ENCODE assay signal across 16 mouse cellular contexts in genomic region chr12:104824907-104825267, GRCm38 (mm10). TPM values are rescaled to one million over a fixed set of nuclear protein-coding genes. Genes with fewer than 3 reads are reported as not detected.
DNase-seq lines count a peak whose midpoint lies in the region; ATAC-seq and TF ChIP-seq lines count a peak whose summit lies in the region.
"Had no signal": no experiment of that assay in that cellular context is flagged by ENCODE, and none has a peak within 500 bp of the region (broad histone marks: within the 10 kb centered on the region; RNA-seq: fewer than 3 reads in every experiment).

No protein-coding gene starts in this region.

- ATAC-seq in common myeloid progenitor, adult 5-6 weeks (replicated peaks; ENCODE audit: low read depth, poor library complexity, severe bottlenecking), result peak; percentile 26; the same call in 1 of the 2 replicates
- peak; percentile 63 for ATAC-seq in liver, embryonic 14.5 days (ENCODE audit: insufficient read depth)
- no peak for ATAC-seq in forebrain, embryonic 16.5 days

- no peak for TF ChIP-seq POLR2A in heart, adult 2 months (IDR thresholded peaks at IDR 0.05; ENCODE audit: insufficient read depth, low read depth, low read length)
- no peak for TF ChIP-seq POLR2A in liver, adult 2 months (IDR thresholded peaks at IDR 0.05; ENCODE audit: extremely low read depth, insufficient read depth, low read length)

- H3K9me3 ChIP-seq in liver, embryonic 14.5 days (ENCODE audit: control insufficient read depth, low read length), result no peaks in the 10 kb centered on the region
- H3K9me3 ChIP-seq in forebrain, embryonic 16.5 days (ENCODE audit: control insufficient read depth, low read length), result no peaks in the 10 kb centered on the region
- H3K9me3 ChIP-seq: embryonic facial prominence, embryonic 10.5 days; forebrain, embryonic 10.5 days; hindbrain, embryonic 10.5 days; limb, embryonic 10.5 days; midbrain, embryonic 10.5 days had no signal

- peak overlapping the region; percentile 34; the same call in 1 of the 2 replicates for H3K27ac ChIP-seq in heart, adult 2 months
- 0 out of 2 replicates have a peak overlapping the region, but pooled peaks have one; percentile 1 for H3K27ac ChIP-seq in liver, adult 2 months (replicated peaks; ENCODE audit: insufficient read depth, low read depth, low read length)
- H3K27ac ChIP-seq in liver, embryonic 14.5 days, result peak overlapping the region; percentile 91
- no peak overlapping the region for H3K27ac ChIP-seq in forebrain, embryonic 16.5 days (ENCODE audit: low read length)
- H3K27ac ChIP-seq: embryonic facial prominence, embryonic 10.5 days; forebrain, embryonic 10.5 days; hindbrain, embryonic 10.5 days; limb, embryonic 10.5 days; midbrain, embryonic 10.5 days had no signal

- H3K9ac ChIP-seq in heart, adult 2 months (ENCODE audit: low read depth, low read length), result no peak overlapping the region
- no peak overlapping the region for H3K9ac ChIP-seq in liver, adult 2 months (ENCODE audit: low read depth, low read length)
- H3K9ac ChIP-seq in liver, embryonic 14.5 days (replicated peaks), result peak overlapping the region; percentile 2
- no peak overlapping the region; the same call in 1 of the 2 replicates for H3K9ac ChIP-seq in forebrain, embryonic 16.5 days (replicated peaks; ENCODE audit: low read depth, low read length)

- no peaks in the 10 kb centered on the region for H3K79me2 ChIP-seq in heart, adult 2 months (replicated peaks; ENCODE audit: control insufficient read depth, insufficient read depth, low read length)
- peaks cover 65% of the 10 kb centered on the region for H3K79me2 ChIP-seq in liver, adult 2 months (ENCODE audit: control insufficient read depth, insufficient read depth, low read length)

- peak overlapping the region; percentile 57 for H3K4me2 ChIP-seq in liver, embryonic 14.5 days (ENCODE audit: low read depth)
- no peak overlapping the region for H3K4me2 ChIP-seq in forebrain, embryonic 16.5 days (ENCODE audit: low read length)

- no peak for TF ChIP-seq CTCF in heart, adult 2 months (IDR thresholded peaks at IDR 0.05)
- TF ChIP-seq CTCF in liver, adult 2 months (IDR thresholded peaks at IDR 0.05; ENCODE audit: low read depth, low read length), result no peak
- no peak for TF ChIP-seq CTCF in liver, embryonic 14.5 days (IDR thresholded peaks at IDR 0.05; ENCODE audit: low read depth)

- WGBS in heart, adult 2 months, result 22% methylated on average over 6 of the region's 6 CpGs
- 18% methylated on average over 6 of the region's 6 CpGs for WGBS in liver, adult 2 months
- 16% methylated on average over 6 of the region's 6 CpGs for WGBS in liver, embryonic 14.5 days (ENCODE audit: insufficient replicate concordance)
- 13% methylated on average over 6 of the region's 6 CpGs for WGBS in forebrain, embryonic 16.5 days

- H3K36me3 ChIP-seq in heart, adult 2 months (ENCODE audit: control insufficient read depth, insufficient read depth, low read length), result no peaks in the 10 kb centered on the region
- no peaks in the 10 kb centered on the region for H3K36me3 ChIP-seq in liver, adult 2 months (ENCODE audit: control insufficient read depth, insufficient read depth, low read length)
- H3K36me3 ChIP-seq in liver, embryonic 14.5 days (replicated peaks; ENCODE audit: control insufficient read depth, insufficient read depth, low read depth), result no peaks in the 10 kb centered on the region
- H3K36me3 ChIP-seq in forebrain, embryonic 16.5 days (ENCODE audit: control insufficient read depth, insufficient read depth), result no peaks in the 10 kb centered on the region
- H3K36me3 ChIP-seq: embryonic facial prominence, embryonic 10.5 days; forebrain, embryonic 10.5 days; hindbrain, embryonic 10.5 days; limb, embryonic 10.5 days; midbrain, embryonic 10.5 days had no signal

- intact Hi-C loops in heart, adult 2 months (cut with DNase I), result no loop called here
- intact Hi-C loops in heart, postnatal 36 days (cut with DNase I), result loop anchor here (5.0 kb wide), 1 partner anchor 58 kb away; no protein-coding TSS in a partner anchor

- no peak overlapping the region for H3K4me3 ChIP-seq in heart, adult 2 months
- no peak overlapping the region for H3K4me3 ChIP-seq in liver, adult 2 months (ENCODE audit: insufficient read depth, low read depth, low read length)
- H3K4me3 ChIP-seq in liver, embryonic 14.5 days (ENCODE audit: insufficient read depth in 1 of 2, low read depth in 2 of 2, low read length in 2 of 2), result no peak overlapping the region
- no peak overlapping the region for H3K4me3 ChIP-seq in forebrain, embryonic 16.5 days (replicated peaks; ENCODE audit: low read length)
- H3K4me3 ChIP-seq: embryonic facial prominence, embryonic 10.5 days; forebrain, embryonic 10.5 days; hindbrain, embryonic 10.5 days; limb, embryonic 10.5 days; midbrain, embryonic 10.5 days; myocyte had no signal

- H3K27me3 ChIP-seq in heart, adult 2 months (ENCODE audit: control insufficient read depth, insufficient read depth, low read length), result no peaks in the 10 kb centered on the region
- no peaks in the 10 kb centered on the region for H3K27me3 ChIP-seq in liver, adult 2 months (ENCODE audit: control insufficient read depth, insufficient read depth, low read length)
- H3K27me3 ChIP-seq in liver, embryonic 14.5 days (ENCODE audit: control insufficient read depth, insufficient read depth, low read length), result no peaks in the 10 kb centered on the region
- peaks cover 2% of the 10 kb centered on the region; the same call in 1 of the 2 replicates for H3K27me3 ChIP-seq in forebrain, embryonic 16.5 days (replicated peaks; ENCODE audit: control insufficient read depth, insufficient read depth, low read length)

- no peak for DNase-seq in heart, adult 2 months
- DNase-seq in heart, postnatal 36 days, result no peak
- no peak for DNase-seq in liver, adult 2 months (ENCODE audit: extremely low read depth, low read depth, low spot score)
- DNase-seq in liver, result no peak
- DNase-seq in liver, embryonic 14.5 days (ENCODE audit: low read depth in 3 of 3, low spot score in 3 of 3), result peak in 1 of 3 experiments; percentile 7
- DNase-seq in right cerebral cortex, postnatal 4 days, result no peak
- DNase-seq: cerebellum, adult 9-11 months; thymus, postnatal 14 days had no signal

- H3K4me1 ChIP-seq in heart, adult 2 months (ENCODE audit: control insufficient read depth, insufficient read depth, low read length), result peaks cover 10% of the 10 kb centered on the region
- peaks cover 35% of the 10 kb centered on the region for H3K4me1 ChIP-seq in liver, adult 2 months (ENCODE audit: control insufficient read depth, insufficient read depth, low read length)
- peaks cover 30 to 32% of the 10 kb centered on the region in 2 experiments for H3K4me1 ChIP-seq in liver, embryonic 14.5 days (replicated peaks; ENCODE audit: control insufficient read depth in 2 of 2, insufficient read depth in 2 of 2, low read length in 1 of 2)
- peaks cover 19% of the 10 kb centered on the region for H3K4me1 ChIP-seq in forebrain, embryonic 16.5 days (replicated peaks; ENCODE audit: control insufficient read depth, insufficient read depth, low read length)

- no peak for TF ChIP-seq EP300 in heart, adult 2 months (IDR thresholded peaks at IDR 0.05; ENCODE audit: insufficient read depth, low read depth, low read length)
- TF ChIP-seq EP300 in liver, embryonic 14.5 days (IDR thresholded peaks at IDR 0.05; ENCODE audit: low read depth), result no peak

RNA-seq across cellular contexts. Expression of gene Clmn, which starts 40.0 kb away (rescaled TPM):
- 1 to 10 TPM; 2.5 to 3.2 TPM for total RNA-seq in heart, adult 2 months (2021)
- 1.0 and 1.1 TPM in 2 replicates for polyA plus RNA-seq in heart, adult 2 months (2012; rRNA removed)
- 1 to 10 TPM; 1.8 to 3.2 TPM for total RNA-seq in heart, postnatal 36 days (2021)
- total RNA-seq in liver, adult 2 months (2014; rRNA removed), result 20.4 and 22.4 TPM in 2 replicates
- 12.1 and 13.7 TPM in 2 replicates for polyA plus RNA-seq in liver, adult 2 months (2012; rRNA removed)
- under 0.01 and 4.8 TPM in 2 replicates for total RNA-seq in common myeloid progenitor, adult 5-6 weeks (2017)
- polyA plus RNA-seq in liver, embryonic 14.5 days (2012; rRNA removed), result 0.27 and 0.33 TPM in 2 replicates
- 0.32 and 0.39 TPM in 2 replicates for polyA plus RNA-seq in liver, embryonic 14.5 days (2014; fragmentation: Nextera tagmentation; extraction: Ambion mirVana)
- 0.71 and 0.84 TPM in 2 replicates for polyA plus RNA-seq in forebrain, embryonic 16.5 days (2015; fragmentation: Nextera tagmentation; extraction: Ambion mirVana)
